Mouse (Mus musculus): ENCODE data around the gene Hnf1a. TPM values are rescaled to one million over a fixed set of nuclear protein-coding genes. Genes with fewer than 3 reads are reported as not detected.

The Hnf1a gene
- polyA plus RNA-seq, 1 experiment from 2014 or later = 0.08 TPM

GRCm38 (mm10) chr5:115009961-115010360 is 39.1 kb upstream of the Hnf1a start:
- Histone ChIP-seq H3K4me1 (replicated peaks; ENCODE audit: control insufficient read depth, insufficient read depth, low read length) (peaks cover 20% of the 10 kb centered on the region), H3K4me3 (ENCODE audit: low read length) (no peak overlapping the region), H3K4me2 (ENCODE audit: low read depth, low read length) (peak overlapping the region; percentile 94; the same call in 1 of the 2 replicates), H3K9ac (ENCODE audit: low read length) (peak overlapping the region; percentile 99), H3K27ac (ENCODE audit: low read length) (no peak overlapping the region), H3K9me3 (ENCODE audit: control insufficient read depth, low read length) (no peaks in the 10 kb centered on the region), H3K36me3 (ENCODE audit: control insufficient read depth, insufficient read depth, low read length) (no peaks in the 10 kb centered on the region), H3K27me3 (ENCODE audit: control insufficient read depth, insufficient read depth, low read depth, low read length) (no peaks in the 10 kb centered on the region)
- 34% methylated on average over 3 of the region's 3 CpGs for WGBS
- no peak for ATAC-seq (ENCODE audit: low read depth)

GRCm38 (mm10) chr5:115009143-115009542 is 38.2 kb upstream of the Hnf1a start:
- no peaks in the 10 kb centered on the region for H3K9me3 ChIP-seq (ENCODE audit: control insufficient read depth, low read length)
- no peak for ATAC-seq (ENCODE audit: low read depth)
- H3K4me3 ChIP-seq (ENCODE audit: low read length) = no peak overlapping the region
- no peak overlapping the region for H3K27ac ChIP-seq (ENCODE audit: low read length)
- no peaks in the 10 kb centered on the region for H3K27me3 ChIP-seq (ENCODE audit: control insufficient read depth, insufficient read depth, low read depth, low read length)
- no peak overlapping the region for H3K9ac ChIP-seq (ENCODE audit: low read length)
- peaks cover 14% of the 10 kb centered on the region for H3K4me1 ChIP-seq (replicated peaks; ENCODE audit: control insufficient read depth, insufficient read depth, low read length)
- WGBS = 84% methylated on average over 6 of the region's 6 CpGs
- H3K4me2 ChIP-seq (ENCODE audit: low read depth, low read length) = no peak overlapping the region
- H3K36me3 ChIP-seq (ENCODE audit: control insufficient read depth, insufficient read depth, low read length) = no peaks in the 10 kb centered on the region

GRCm38 (mm10) chr5:115008307-115008706 is 37.4 kb upstream of the Hnf1a start:
- Histone ChIP-seq H3K9me3 (ENCODE audit: control insufficient read depth, low read length) (no peaks in the 10 kb centered on the region), H3K4me3 (ENCODE audit: low read length) (no peak overlapping the region), H3K27ac (ENCODE audit: low read length) (no peak overlapping the region), H3K27me3 (ENCODE audit: control insufficient read depth, insufficient read depth, low read depth, low read length) (no peaks in the 10 kb centered on the region), H3K4me2 (ENCODE audit: low read depth, low read length) (no peak overlapping the region), H3K9ac (ENCODE audit: low read length) (no peak overlapping the region), H3K4me1 (replicated peaks; ENCODE audit: control insufficient read depth, insufficient read depth, low read length) (peaks cover 14% of the 10 kb centered on the region), H3K36me3 (ENCODE audit: control insufficient read depth, insufficient read depth, low read length) (no peaks in the 10 kb centered on the region)
- 84% methylated on average over 7 of the region's 7 CpGs for WGBS
- no peak for ATAC-seq (ENCODE audit: low read depth)

GRCm38 (mm10) chr5:115007768-115008167 is 36.9 kb upstream of the Hnf1a start:
- Histone ChIP-seq H3K4me2 (ENCODE audit: low read depth, low read length) (no peak overlapping the region), H3K4me1 (replicated peaks; ENCODE audit: control insufficient read depth, insufficient read depth, low read length) (peaks cover 12% of the 10 kb centered on the region), H3K9me3 (ENCODE audit: control insufficient read depth, low read length) (no peaks in the 10 kb centered on the region), H3K9ac (ENCODE audit: low read length) (no peak overlapping the region), H3K27me3 (ENCODE audit: control insufficient read depth, insufficient read depth, low read depth, low read length) (no peaks in the 10 kb centered on the region), H3K36me3 (ENCODE audit: control insufficient read depth, insufficient read depth, low read length) (no peaks in the 10 kb centered on the region), H3K27ac (ENCODE audit: low read length) (no peak overlapping the region), H3K4me3 (ENCODE audit: low read length) (no peak overlapping the region)
- no peak for ATAC-seq (ENCODE audit: low read depth)
- 80% methylated on average over 5 of the region's 5 CpGs for WGBS

- Histone ChIP-seq H3K36me3 (ENCODE audit: control insufficient read depth, insufficient read depth, low read length) (no peaks in the 10 kb centered on the region), H3K27me3 (ENCODE audit: control insufficient read depth, insufficient read depth, low read depth, low read length) (no peaks in the 10 kb centered on the region), H3K4me1 (replicated peaks; ENCODE audit: control insufficient read depth, insufficient read depth, low read length) (no peaks in the 10 kb centered on the region), H3K9me3 (ENCODE audit: control insufficient read depth, low read length) (no peaks in the 10 kb centered on the region), H3K4me3 (ENCODE audit: low read length) (no peak overlapping the region), H3K9ac (ENCODE audit: low read length) (no peak overlapping the region), H3K4me2 (ENCODE audit: low read depth, low read length) (no peak overlapping the region), H3K27ac (ENCODE audit: low read length) (no peak overlapping the region)
- 64% methylated on average over 13 of the region's 13 CpGs for WGBS
- ATAC-seq (ENCODE audit: low read depth) = no peak
Measured at GRCm38 (mm10) chr5:115003224-115003873, 32.5 kb upstream of the Hnf1a start.

GRCm38 (mm10) chr5:115002781-115003180 is 31.9 kb upstream of the Hnf1a start:
- no peak for ATAC-seq (ENCODE audit: low read depth)

GRCm38 (mm10) chr5:115001464-115001863 is 30.6 kb upstream of the Hnf1a start:
- no peaks in the 10 kb centered on the region for H3K27me3 ChIP-seq (ENCODE audit: control insufficient read depth, insufficient read depth, low read depth, low read length)
- H3K9ac ChIP-seq (ENCODE audit: low read length) = no peak overlapping the region
- H3K4me1 ChIP-seq (replicated peaks; ENCODE audit: control insufficient read depth, insufficient read depth, low read length) = no peaks in the 10 kb centered on the region
- no peaks in the 10 kb centered on the region for H3K36me3 ChIP-seq (ENCODE audit: control insufficient read depth, insufficient read depth, low read length)
- H3K4me3 ChIP-seq (ENCODE audit: low read length) = no peak overlapping the region
- no peak for ATAC-seq (ENCODE audit: low read depth)
- no peaks in the 10 kb centered on the region for H3K9me3 ChIP-seq (ENCODE audit: control insufficient read depth, low read length)
- WGBS = 72% methylated on average over 8 of the region's 8 CpGs
- H3K27ac ChIP-seq (ENCODE audit: low read length) = no peak overlapping the region
- no peak overlapping the region for H3K4me2 ChIP-seq (ENCODE audit: low read depth, low read length)

More at GRCm38 (mm10) chr5:115002781-115003180, 31.9 kb upstream of the Hnf1a start:
- Histone ChIP-seq H3K4me3 (ENCODE audit: low read length) (no peak overlapping the region), H3K36me3 (ENCODE audit: control insufficient read depth, insufficient read depth, low read length) (no peaks in the 10 kb centered on the region), H3K27ac (ENCODE audit: low read length) (no peak overlapping the region), H3K27me3 (ENCODE audit: control insufficient read depth, insufficient read depth, low read depth, low read length) (no peaks in the 10 kb centered on the region), H3K4me1 (replicated peaks; ENCODE audit: control insufficient read depth, insufficient read depth, low read length) (no peaks in the 10 kb centered on the region), H3K9me3 (ENCODE audit: control insufficient read depth, low read length) (no peaks in the 10 kb centered on the region), H3K9ac (ENCODE audit: low read length) (no peak overlapping the region), H3K4me2 (ENCODE audit: low read depth, low read length) (no peak overlapping the region)
- 36% methylated on average over 6 of the region's 6 CpGs for WGBS

GRCm38 (mm10) chr5:115000503-115000902 is 29.6 kb upstream of the Hnf1a start:
- 49% methylated on average over 2 of the region's 2 CpGs for WGBS
- Histone ChIP-seq H3K4me2 (ENCODE audit: low read depth, low read length) (no peak overlapping the region), H3K4me1 (replicated peaks; ENCODE audit: control insufficient read depth, insufficient read depth, low read length) (no peaks in the 10 kb centered on the region), H3K9ac (ENCODE audit: low read length) (no peak overlapping the region), H3K27me3 (ENCODE audit: control insufficient read depth, insufficient read depth, low read depth, low read length) (no peaks in the 10 kb centered on the region), H3K36me3 (ENCODE audit: control insufficient read depth, insufficient read depth, low read length) (no peaks in the 10 kb centered on the region), H3K9me3 (ENCODE audit: control insufficient read depth, low read length) (no peaks in the 10 kb centered on the region), H3K4me3 (ENCODE audit: low read length) (no peak overlapping the region), H3K27ac (ENCODE audit: low read length) (no peak overlapping the region)
- no peak for ATAC-seq (ENCODE audit: low read depth)

GRCm38 (mm10) chr5:114997327-114997726 is 26.4 kb upstream of the Hnf1a start:
- WGBS = 44% methylated on average over 6 of the region's 6 CpGs
- no peak overlapping the region for H3K4me3 ChIP-seq (ENCODE audit: low read length)
- ATAC-seq (ENCODE audit: low read depth) = no peak
- no peak overlapping the region for H3K9ac ChIP-seq (ENCODE audit: low read length)
- H3K27me3 ChIP-seq (ENCODE audit: control insufficient read depth, insufficient read depth, low read depth, low read length) = no peaks in the 10 kb centered on the region
- H3K27ac ChIP-seq (ENCODE audit: low read length) = no peak overlapping the region; the same call in 1 of the 2 replicates
- no peaks in the 10 kb centered on the region for H3K36me3 ChIP-seq (ENCODE audit: control insufficient read depth, insufficient read depth, low read length)
- H3K9me3 ChIP-seq (ENCODE audit: control insufficient read depth, low read length) = no peaks in the 10 kb centered on the region
- H3K4me1 ChIP-seq (replicated peaks; ENCODE audit: control insufficient read depth, insufficient read depth, low read length) = no peaks in the 10 kb centered on the region
- no peak overlapping the region for H3K4me2 ChIP-seq (ENCODE audit: low read depth, low read length)
